Mouse (Mus musculus): ENCODE results near the gene Atcay. TPM values are rescaled to one million over a fixed set of nuclear protein-coding genes. Genes with fewer than 3 reads are reported as not detected.

The Atcay gene
- polyA plus RNA-seq (2016; fragmentation: Nextera tagmentation; extraction: Ambion mirVana) = 0.28 and 0.37 TPM in 2 replicates

DNA sequence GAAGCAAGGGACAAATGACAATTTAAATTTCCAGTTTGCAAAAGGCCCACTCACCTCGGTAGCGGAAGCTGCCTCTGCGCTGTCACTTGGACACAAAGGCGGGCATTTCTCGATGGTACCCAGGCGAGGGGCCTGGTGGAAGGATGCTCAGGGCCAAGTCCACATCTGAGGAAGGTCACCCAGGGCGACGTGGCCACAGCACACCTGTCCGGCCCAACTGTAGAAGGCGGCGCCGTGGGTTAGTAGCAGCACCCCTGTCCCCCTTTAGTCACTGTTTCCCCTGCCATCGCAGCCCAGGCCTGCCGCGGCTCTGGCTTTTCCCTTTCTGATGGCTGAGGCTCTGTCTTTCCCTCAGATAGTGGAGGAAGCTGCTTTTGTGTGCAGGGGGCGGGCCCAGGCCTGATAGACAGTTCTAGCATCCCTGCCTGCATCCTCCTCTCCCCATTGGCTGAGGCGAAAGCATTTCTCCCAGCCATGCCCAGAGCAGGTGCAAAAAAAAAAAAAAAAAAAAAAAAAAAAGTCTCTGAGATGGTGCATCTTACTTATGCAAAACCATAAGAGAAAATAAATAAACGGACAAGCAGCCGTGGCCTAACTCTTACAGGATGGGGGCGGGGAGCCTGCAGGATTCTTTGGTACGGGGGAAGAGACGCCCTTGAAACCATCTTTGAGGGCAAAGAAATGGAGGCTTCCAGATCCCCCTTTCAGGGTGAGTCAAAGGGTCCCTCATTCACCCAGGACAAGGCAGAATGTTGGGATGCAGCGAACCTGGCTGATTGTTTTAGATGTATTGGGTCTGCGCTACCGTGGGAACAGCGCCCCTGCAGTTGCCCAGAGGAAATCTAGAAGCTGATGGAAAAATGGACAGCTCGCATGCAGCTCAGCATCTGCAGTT is at the start of gene Atcay:
TSS of gene Atcay (minus strand) at position 396 of the 895 bp plus-strand sequence.
- Histone ChIP-seq H3K27ac (peak within 1 kb of the TSS; percentile 36; the same call in 1 of the 2 replicates), H3K27me3 (ENCODE audit: insufficient read depth, poor library complexity, severe bottlenecking) (peaks cover 50% of the 10 kb centered on the region), H3K4me3 (peak within 1 kb of the TSS; percentile 44), H3K36me3 (no peaks in the 10 kb centered on the region; the same call in 1 of the 2 replicates), H3K9me3 (no peaks in the 10 kb centered on the region), H3K4me1 (peaks cover 31% of the 10 kb centered on the region)
- WGBS = 12% methylated on average over 27 of the region's 27 CpGs
- no peak for DNase-seq (ENCODE audit: low spot score)

DNA sequence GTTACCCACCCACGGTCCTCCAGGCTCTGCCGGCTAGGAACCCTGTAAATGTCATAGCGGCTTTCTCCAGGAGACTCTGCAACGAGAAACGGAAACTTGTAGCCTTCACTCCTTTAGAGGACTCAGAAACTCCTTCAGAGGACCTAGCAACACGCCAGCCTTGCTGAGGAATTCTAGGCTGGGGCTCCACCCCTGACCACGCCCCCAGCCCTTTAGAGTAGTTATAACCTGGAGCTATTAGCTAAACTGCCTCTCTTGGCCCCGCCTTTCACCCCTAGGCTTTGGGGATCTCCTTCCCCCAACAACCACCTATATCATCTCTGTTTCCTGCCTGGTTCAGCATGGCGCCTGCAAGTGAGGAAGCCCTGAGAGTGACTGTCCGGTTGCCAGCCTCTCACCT is 48.9 kb upstream of the Atcay start:
- peaks cover 78% of the 10 kb centered on the region for H3K27me3 ChIP-seq (ENCODE audit: insufficient read depth, poor library complexity, severe bottlenecking)
- WGBS = 32% methylated on average over 10 of the region's 10 CpGs
- no peaks in the 10 kb centered on the region for H3K9me3 ChIP-seq
- peak overlapping the region; percentile 44; the same call in 1 of the 2 replicates for H3K27ac ChIP-seq
- H3K4me1 ChIP-seq = peaks cover 16% of the 10 kb centered on the region
- no peak overlapping the region; the same call in 1 of the 2 replicates for H3K4me3 ChIP-seq
- no peak for DNase-seq (ENCODE audit: low spot score)
- no peaks in the 10 kb centered on the region; the same call in 1 of the 2 replicates for H3K36me3 ChIP-seq

- no peaks in the 10 kb centered on the region for H3K9me3 ChIP-seq
- no peak for DNase-seq (ENCODE audit: low spot score)
- WGBS = 73% methylated on average over 22 of the region's 22 CpGs
- H3K27ac ChIP-seq = no peak overlapping the region
- H3K27me3 ChIP-seq (ENCODE audit: insufficient read depth, poor library complexity, severe bottlenecking) = peaks cover 60% of the 10 kb centered on the region
- peaks cover 16% of the 10 kb centered on the region for H3K4me1 ChIP-seq
- H3K36me3 ChIP-seq = peaks cover 15% of the 10 kb centered on the region
- no peak overlapping the region for H3K4me3 ChIP-seq
Observed at GRCm38 (mm10) chr10:81277676-81278075, 47.0 kb upstream of the Atcay start.

- Histone ChIP-seq H3K9me3 (no peaks in the 10 kb centered on the region), H3K4me3 (no peak overlapping the region), H3K27ac (no peak overlapping the region), H3K36me3 (peaks cover 45% of the 10 kb centered on the region), H3K4me1 (peaks cover 9% of the 10 kb centered on the region), H3K27me3 (ENCODE audit: insufficient read depth, poor library complexity, severe bottlenecking) (peaks cover 23% of the 10 kb centered on the region)
- 93% methylated on average over 19 of the region's 19 CpGs for WGBS
- DNase-seq (ENCODE audit: low spot score) = no peak
Observed at GRCm38 (mm10) chr10:81273842-81274241, 43.2 kb upstream of the Atcay start.

- DNase-seq (ENCODE audit: low spot score) = no peak
- Histone ChIP-seq H3K27ac (no peak overlapping the region), H3K4me1 (peaks cover 14% of the 10 kb centered on the region), H3K27me3 (ENCODE audit: insufficient read depth, poor library complexity, severe bottlenecking) (0 out of 2 replicates have a peak, but pooled peaks cover 11% of the 10 kb centered on the region), H3K9me3 (no peaks in the 10 kb centered on the region), H3K36me3 (peaks cover 45% of the 10 kb centered on the region), H3K4me3 (no peak overlapping the region)
- WGBS = 95% methylated on average over 21 of the region's 21 CpGs
Observed at GRCm38 (mm10) chr10:81272356-81272755, 41.7 kb upstream of the Atcay start.

DNA sequence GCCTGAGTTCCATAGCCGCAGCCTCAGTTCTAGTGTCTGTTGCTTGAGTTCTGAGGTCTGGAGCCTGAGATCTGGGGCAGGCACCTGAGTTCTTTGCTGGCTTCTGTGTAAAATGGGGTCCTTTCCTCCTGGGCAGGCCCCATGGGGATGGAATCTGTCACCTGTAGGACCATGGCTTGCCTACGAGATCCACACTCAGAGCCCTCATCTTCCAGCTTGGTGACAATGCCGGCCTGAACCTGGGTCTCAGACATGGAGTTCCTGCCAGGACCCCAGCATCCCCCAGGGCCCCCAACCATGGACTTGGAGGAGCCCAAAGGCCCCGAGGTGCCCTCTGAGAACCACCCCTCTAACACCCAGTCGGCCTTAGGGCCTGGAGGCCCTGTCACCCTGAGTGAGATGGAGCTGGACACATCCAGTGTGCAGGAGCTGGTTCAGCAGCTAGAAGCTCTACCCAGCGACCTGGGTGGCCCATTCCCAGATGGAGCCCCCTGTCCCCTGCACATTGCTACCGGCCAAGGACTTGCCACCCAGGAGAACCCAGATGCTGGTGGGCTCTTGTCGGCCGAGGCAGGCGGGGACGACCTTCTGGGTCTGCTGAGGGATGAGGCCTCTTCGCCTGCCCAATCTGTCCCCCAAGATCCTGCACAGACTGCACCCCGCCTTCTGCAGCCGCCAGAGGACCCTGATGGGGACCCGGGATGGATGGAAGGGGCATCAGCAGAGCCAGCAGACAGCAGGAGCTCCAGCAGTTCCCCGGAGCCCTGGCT is 38.2 kb upstream of the Atcay start:
- Histone ChIP-seq H3K4me1 (peaks cover 17% of the 10 kb centered on the region), H3K9me3 (no peaks in the 10 kb centered on the region), H3K4me3 (peak overlapping the region; percentile 71), H3K27ac (peak overlapping the region; percentile 86), H3K27me3 (ENCODE audit: insufficient read depth, poor library complexity, severe bottlenecking) (no peaks in the 10 kb centered on the region), H3K36me3 (peaks cover 61% of the 10 kb centered on the region)
- 82% methylated on average over 16 of the region's 16 CpGs for WGBS
- no peak for DNase-seq (ENCODE audit: low spot score)

- DNase-seq (ENCODE audit: low spot score) = peak; percentile 95
- WGBS = 3% methylated on average over 23 of the region's 23 CpGs
- no peaks in the 10 kb centered on the region for H3K27me3 ChIP-seq (ENCODE audit: insufficient read depth, poor library complexity, severe bottlenecking)
- H3K9me3 ChIP-seq = no peaks in the 10 kb centered on the region
- peaks cover 61% of the 10 kb centered on the region for H3K36me3 ChIP-seq
- H3K4me3 ChIP-seq = peak overlapping the region; percentile 71
- peaks cover 22% of the 10 kb centered on the region for H3K4me1 ChIP-seq
- H3K27ac ChIP-seq = peak overlapping the region; percentile 86
Observed at GRCm38 (mm10) chr10:81268056-81268455, 37.4 kb upstream of the Atcay start.

GRCm38 (mm10) chr10:81266211-81267105 is 35.8 kb upstream of the Atcay start, which contains the start of the genes Mrpl54 and Apba3:
Gene Mrpl54 (minus strand): TSS chr10:81266934.
Gene Apba3 (plus strand): TSS chr10:81266960.
- Histone ChIP-seq H3K4me1 (peaks cover 22% of the 10 kb centered on the region), H3K36me3 (peaks cover 60% of the 10 kb centered on the region)
- WGBS = 1% methylated on average over 48 of the region's 48 CpGs

GRCm38 (mm10) chr10:81265540-81265939 is 34.9 kb upstream of the Atcay start:
- Histone ChIP-seq H3K4me3 (peak overlapping the region; percentile 73), H3K36me3 (peaks cover 51% of the 10 kb centered on the region), H3K9me3 (no peaks in the 10 kb centered on the region; the same call in 1 of the 2 replicates), H3K27me3 (ENCODE audit: insufficient read depth, poor library complexity, severe bottlenecking) (peaks cover 4% of the 10 kb centered on the region), H3K4me1 (peaks cover 22% of the 10 kb centered on the region), H3K27ac (0 out of 2 replicates have a peak overlapping the region, but pooled peaks have one; percentile 31)
- DNase-seq (ENCODE audit: low spot score) = no peak
- 91% methylated on average over 8 of the region's 8 CpGs for WGBS

More at GRCm38 (mm10) chr10:81266211-81267105, 35.8 kb upstream of the Atcay start, which contains the start of the genes Mrpl54 and Apba3:
- Histone ChIP-seq H3K27ac (peak within 1 kb of the TSS; percentile 99), H3K9me3 (no peaks in the 10 kb centered on the region), H3K4me3 (peak within 1 kb of the TSS; percentile 73), H3K27me3 (ENCODE audit: insufficient read depth, poor library complexity, severe bottlenecking) (no peaks in the 10 kb centered on the region)
- DNase-seq (ENCODE audit: low spot score) = peak; percentile 98

DNA sequence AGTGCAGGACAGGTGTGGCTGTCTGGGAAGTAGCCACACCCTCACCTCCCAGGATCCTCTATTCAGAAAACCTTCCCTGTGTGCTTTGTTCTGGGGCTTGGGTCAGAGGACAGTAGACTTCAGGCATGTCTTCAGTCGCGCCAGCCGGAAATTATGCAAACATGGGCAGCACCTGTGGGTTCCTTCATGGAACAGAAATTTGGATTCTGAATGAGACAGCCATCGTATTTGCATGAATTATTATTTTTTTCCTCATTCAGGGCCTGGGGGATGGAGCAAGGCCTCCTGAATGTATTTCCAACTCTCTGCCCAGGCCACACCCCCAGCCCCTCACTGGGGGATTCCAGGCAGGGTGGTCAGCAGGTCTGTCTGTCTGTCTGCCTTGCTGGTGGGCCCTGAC is 30.4 kb upstream of the Atcay start:
- Histone ChIP-seq H3K27ac (no peak overlapping the region), H3K4me3 (no peak overlapping the region), H3K9me3 (no peaks in the 10 kb centered on the region; the same call in 1 of the 2 replicates), H3K36me3 (peaks cover 42% of the 10 kb centered on the region), H3K4me1 (peaks cover 30% of the 10 kb centered on the region), H3K27me3 (ENCODE audit: insufficient read depth, poor library complexity, severe bottlenecking) (peaks cover 49% of the 10 kb centered on the region)
- DNase-seq (ENCODE audit: low spot score) = no peak
- WGBS = 83% methylated on average over 4 of the region's 4 CpGs

GRCm38 (mm10) chr10:81259225-81259884 is 28.7 kb upstream of the Atcay start:
- DNase-seq (ENCODE audit: low spot score) = no peak
- 47% methylated on average over 21 of the region's 21 CpGs for WGBS
- peaks cover 28% of the 10 kb centered on the region for H3K36me3 ChIP-seq
- peaks cover 58% of the 10 kb centered on the region for H3K27me3 ChIP-seq (ENCODE audit: insufficient read depth, poor library complexity, severe bottlenecking)
- H3K27ac ChIP-seq = no peak overlapping the region
- H3K4me1 ChIP-seq = peaks cover 23% of the 10 kb centered on the region
- H3K9me3 ChIP-seq = no peaks in the 10 kb centered on the region; the same call in 1 of the 2 replicates
- no peak overlapping the region for H3K4me3 ChIP-seq
